Mouse (Mus musculus) megakaryocyte-erythroid progenitor cell, adult 5 weeks (primary cell): ENCODE data around the gene Fahd1. TPM values are rescaled to one million over a fixed set of nuclear protein-coding genes. Genes with fewer than 3 reads are reported as not detected.

ENCODE experiments used
- polyA plus RNA-seq: library from polyadenylated mRNA; stranded (reverse); fragments of >175 nt; gene quantifications from 2 replicates; pipeline ENCODE4 v1.2.3, GENCODE M21; 2012

Fahd1 gene
- polyA plus RNA-seq, result 4.0 and 4.1 TPM in 2 replicates

GRCm38 (mm10) chr17:24850065-24850772 lies at the start of gene Fahd1:
TSS of gene Fahd1 (minus strand) at chr17:24850364.

GRCm38 (mm10) chr17:24896241-24896992 lies 46.3 kb upstream of the Fahd1 start, which contains the start of gene Nme3:
TSS of gene Nme3 (plus strand) at chr17:24896500.

GRCm38 (mm10) chr17:24894995-24895547 lies 44.9 kb upstream of the Fahd1 start, which contains the start of the genes Eme2 and Mrps34:
TSS of gene Eme2 (minus strand) at chr17:24895087.
TSS of gene Mrps34 (plus strand) at chr17:24895116.

GRCm38 (mm10) chr17:24886134-24886931 lies 36.2 kb upstream of the Fahd1 start, which contains the start of the genes Nubp2 and Spsb3:
TSS of gene Nubp2 (minus strand) at chr17:24886349.
TSS of gene Spsb3 (plus strand) at chr17:24886643.

GRCm38 (mm10) chr17:24865776-24866175 lies 15.6 kb upstream of the Fahd1 start, which contains the start of gene Igfals:
TSS of gene Igfals (plus strand) at chr17:24865997.

GRCm38 (mm10) chr17:24839842-24840241 lies 10.3 kb downstream of the Fahd1 start, which contains the start of gene Hagh:
TSS of gene Hagh (plus strand) at chr17:24840143.

GRCm38 (mm10) chr17:24803952-24804951 lies 45.9 kb downstream of the Fahd1 start, which contains the start of gene Meiob:
TSS of gene Meiob (plus strand) at chr17:24804289.

Other genes starting within 250 kb of the Fahd1 start
- 54.9 and 75.1 TPM in 2 replicates for gene Tsc2, start 217.7 kb downstream of the Fahd1 start, polyA plus RNA-seq
- gene Nthl1, start 217.7 kb downstream of the Fahd1 start, polyA plus RNA-seq, result 13.1 and 14.7 TPM in 2 replicates
- 6.3 and 8.8 TPM in 2 replicates for gene Slc9a3r2, start 200.0 kb downstream of the Fahd1 start, polyA plus RNA-seq
- gene Npw, start 191.9 kb downstream of the Fahd1 start, polyA plus RNA-seq, result 1.1 and 1.8 TPM in 2 replicates
- gene Zfp598, start 180.7 kb downstream of the Fahd1 start, polyA plus RNA-seq, result 115 and 133 TPM in 2 replicates
- gene Syngr3, start 160.4 kb downstream of the Fahd1 start, polyA plus RNA-seq, result 0.09 and 0.17 TPM in 2 replicates
- gene Gfer, start 154.2 kb downstream of the Fahd1 start, polyA plus RNA-seq, result 83.1 and 98.4 TPM in 2 replicates
- gene Noxo1, start 154.1 kb downstream of the Fahd1 start, polyA plus RNA-seq, result 1.4 and 1.9 TPM in 2 replicates
- 27.5 and 29.5 TPM in 2 replicates for gene Tbl3, start 142.7 kb downstream of the Fahd1 start, polyA plus RNA-seq
- gene Rnf151, start 132.3 kb downstream of the Fahd1 start, polyA plus RNA-seq, result 0.10 and 0.29 TPM in 2 replicates
- gene Rps2, start 132.2 kb downstream of the Fahd1 start, polyA plus RNA-seq, result 3,004 and 3,175 TPM in 2 replicates
- 406 and 479 TPM in 2 replicates for gene Ndufb10, start 125.9 kb downstream of the Fahd1 start, polyA plus RNA-seq
- gene Rpl3l, start 122.5 kb downstream of the Fahd1 start, polyA plus RNA-seq, result 0.62 and 0.84 TPM in 2 replicates
- gene Msrb1, start 113.7 kb downstream of the Fahd1 start, polyA plus RNA-seq, result 41.5 and 68.8 TPM in 2 replicates
- 0.26 and 0.34 TPM in 2 replicates for gene Hs3st6, start 97.4 kb downstream of the Fahd1 start, polyA plus RNA-seq
- not detected in 2 replicates for gene Meiob, start 46.1 kb downstream of the Fahd1 start, polyA plus RNA-seq
- 23.5 and 28.8 TPM in 2 replicates for gene Hagh, start 10.2 kb downstream of the Fahd1 start, polyA plus RNA-seq
- gene Igfals, start 15.6 kb upstream of the Fahd1 start, polyA plus RNA-seq, result 0.05 and 0.10 TPM in 2 replicates
- 90.9 and 102 TPM in 2 replicates for gene Nubp2, start 36.0 kb upstream of the Fahd1 start, polyA plus RNA-seq
- 36.2 and 37.4 TPM in 2 replicates for gene Spsb3, start 36.3 kb upstream of the Fahd1 start, polyA plus RNA-seq
- 16.0 and 16.9 TPM in 2 replicates for gene Eme2, start 44.7 kb upstream of the Fahd1 start, polyA plus RNA-seq
- gene Mrps34, start 44.8 kb upstream of the Fahd1 start, polyA plus RNA-seq, result 84.7 and 84.8 TPM in 2 replicates
- gene Nme3, start 46.1 kb upstream of the Fahd1 start, polyA plus RNA-seq, result 19.9 and 26.0 TPM in 2 replicates
- 47.5 and 84.7 TPM in 2 replicates for gene Mapk8ip3, start 86.6 kb upstream of the Fahd1 start, polyA plus RNA-seq
- 21.6 and 25.1 TPM in 2 replicates for gene Jpt2, start 110.3 kb upstream of the Fahd1 start, polyA plus RNA-seq
- gene Cramp1l, start 165.4 kb upstream of the Fahd1 start, polyA plus RNA-seq, result 23.0 and 36.4 TPM in 2 replicates
- gene Ift140, start 165.7 kb upstream of the Fahd1 start, polyA plus RNA-seq, result 12.2 and 12.3 TPM in 2 replicates
- gene Tmem204, start 233.2 kb upstream of the Fahd1 start, polyA plus RNA-seq, result not detected in 2 replicates